Mouse (Mus musculus) cortical plate, adult 2 months (tissue): ENCODE data around the gene Ubn1. TPM values are rescaled to one million over a fixed set of nuclear protein-coding genes. Genes with fewer than 3 reads are reported as not detected.

Experiments
- H3K27ac ChIP-seq: fragments of 200-500 bp; 2 replicates; pipeline ENCODE4 v1.5.1; 2012; ENCODE audit warnings: low read length, control low read depth, inconsistent platforms; ENCODE audit not compliant: insufficient read depth
- H3K4me1 ChIP-seq: fragments of 200-500 bp; 2 replicates; pipeline ENCODE4 v1.6.1; 2011; ENCODE audit warnings: low read length; ENCODE audit not compliant: control insufficient read depth, insufficient read depth
- H3K4me3 ChIP-seq: fragments of 200-500 bp; 2 replicates; pipeline ENCODE4 v1.5.1; 2011; ENCODE audit warnings: mild to moderate bottlenecking, low read length, control low read depth; ENCODE audit not compliant: insufficient read depth
- CTCF ChIP-seq: fragments of 200-500 bp; IDR thresholded peaks from 2 replicates; pipeline ENCODE4 v1.5.1; 2011; ENCODE audit warnings: mild to moderate bottlenecking, control low read depth, low read length; ENCODE audit not compliant: insufficient read depth; ENCODE audit errors: extremely low read depth
- POLR2A ChIP-seq: fragments of 200-500 bp; IDR thresholded peaks from 2 replicates; pipeline ENCODE4 v1.6.1; 2011; ENCODE audit warnings: mild to moderate bottlenecking, low read length, control low read depth; ENCODE audit not compliant: insufficient read depth; ENCODE audit errors: extremely low read depth
- polyA plus RNA-seq: library from polyadenylated mRNA; depleted of rRNA; stranded (reverse); fragments of >200 nt; gene quantifications from 2 replicates; pipeline ENCODE4 v1.2.3, GENCODE M21; 2012

The Ubn1 gene
- polyA plus RNA-seq, 1 experiment = 30.4 TPM

- peaks cover 13% of the 10 kb centered on the region for H3K4me1 ChIP-seq
- no peak overlapping the region for H3K4me3 ChIP-seq
- no peak overlapping the region for H3K27ac ChIP-seq
- no peak for TF ChIP-seq POLR2A
- TF ChIP-seq CTCF = no peak
These were observed 20.5 kb downstream of the Ubn1 start for GRCm38 (mm10) chr16:5070321-5070720.

DNA sequence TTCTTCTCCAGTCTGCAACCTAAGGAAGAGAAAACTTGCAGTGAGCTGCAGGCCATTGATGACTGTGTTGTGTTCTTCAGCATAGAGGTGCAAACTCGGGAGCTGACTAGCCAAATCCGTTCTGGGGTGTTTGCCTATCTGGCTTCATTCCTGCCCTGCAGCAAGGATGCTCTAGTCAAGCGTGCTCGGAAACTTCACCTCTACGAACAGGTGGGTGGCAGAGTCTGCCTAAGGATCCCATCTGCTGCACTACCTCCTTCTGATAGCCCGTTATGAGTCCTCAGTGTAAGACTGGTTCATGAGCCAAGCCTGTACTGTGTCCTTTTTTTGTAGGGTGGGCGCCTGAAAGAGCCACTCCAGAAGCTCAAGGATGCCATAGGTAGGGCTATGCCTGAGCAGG, 22.1 kb downstream of the Ubn1 start:
- H3K27ac ChIP-seq = no peak overlapping the region
- H3K4me1 ChIP-seq = peaks cover 13% of the 10 kb centered on the region
- TF ChIP-seq CTCF = no peak
- no peak for TF ChIP-seq POLR2A
- no peak overlapping the region for H3K4me3 ChIP-seq

DNA sequence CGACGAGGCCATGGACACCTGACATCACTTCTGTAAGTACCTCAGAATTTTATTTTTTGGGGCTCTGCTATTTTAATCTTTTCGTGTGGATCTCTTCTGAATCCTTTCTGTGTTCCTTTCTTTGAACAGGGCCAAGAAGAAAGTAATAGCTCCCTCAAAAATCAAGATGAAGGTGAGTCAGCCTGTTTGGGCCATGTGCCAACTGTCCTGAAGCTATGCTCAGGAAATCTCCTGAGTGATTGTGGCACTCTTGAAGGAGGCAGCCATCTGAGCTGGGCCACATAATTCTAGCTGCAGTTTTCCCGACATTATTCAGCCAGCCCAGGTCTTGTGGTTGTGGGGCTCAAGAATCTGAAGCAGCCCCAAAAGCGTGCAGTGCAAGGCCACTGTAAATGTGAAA, 24.5 kb downstream of the Ubn1 start:
- Histone ChIP-seq H3K4me3 (no peak overlapping the region), H3K27ac (no peak overlapping the region), H3K4me1 (peaks cover 13% of the 10 kb centered on the region)
- no peak for TF ChIP-seq POLR2A
- TF ChIP-seq CTCF = no peak

GRCm38 (mm10) chr16:5085196-5085595, 35.3 kb downstream of the Ubn1 start:
- H3K27ac ChIP-seq = no peak overlapping the region
- TF ChIP-seq POLR2A (no peak), CTCF (no peak)
- no peak overlapping the region for H3K4me3 ChIP-seq
- peaks cover 4% of the 10 kb centered on the region for H3K4me1 ChIP-seq

GRCm38 (mm10) chr16:5086179-5086578, 36.3 kb downstream of the Ubn1 start:
- TF ChIP-seq POLR2A (no peak), CTCF (no peak)
- peaks cover 4% of the 10 kb centered on the region for H3K4me1 ChIP-seq
- H3K27ac ChIP-seq = no peak overlapping the region
- H3K4me3 ChIP-seq = no peak overlapping the region

- TF ChIP-seq CTCF (no peak), POLR2A (no peak)
- no peaks in the 10 kb centered on the region for H3K4me1 ChIP-seq
- no peak overlapping the region for H3K4me3 ChIP-seq
- H3K27ac ChIP-seq = no peak overlapping the region
These were observed 39.2 kb downstream of the Ubn1 start for GRCm38 (mm10) chr16:5089021-5089420.

- TF ChIP-seq CTCF = no peak
- no peak for TF ChIP-seq POLR2A
- Histone ChIP-seq H3K4me3 (no peak overlapping the region), H3K4me1 (no peaks in the 10 kb centered on the region), H3K27ac (no peak overlapping the region)
These were observed 43.4 kb downstream of the Ubn1 start for GRCm38 (mm10) chr16:5093285-5093684.

DNA sequence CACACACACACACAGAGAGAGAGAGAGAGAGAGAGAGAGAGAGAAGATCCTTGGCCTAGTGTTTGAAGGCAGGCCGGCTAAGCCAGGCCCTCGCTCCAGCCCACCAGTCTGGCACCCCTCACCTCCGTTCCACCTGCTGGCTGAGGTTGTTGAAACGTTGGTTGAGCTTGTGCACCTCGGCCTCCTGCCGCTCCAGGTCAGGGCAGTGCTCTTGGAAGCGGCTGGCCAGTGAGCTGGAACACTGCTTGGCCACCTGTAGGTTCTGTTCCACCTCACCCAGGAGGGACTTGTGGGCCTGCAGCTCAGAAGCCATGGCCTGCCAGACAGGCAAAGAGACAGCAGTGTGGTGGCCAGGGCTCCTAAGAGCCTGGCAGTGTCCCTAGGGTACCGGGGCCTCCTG, 46.6 kb downstream of the Ubn1 start:
- TF ChIP-seq POLR2A (no peak), CTCF (no peak)
- Histone ChIP-seq H3K27ac (no peak overlapping the region), H3K4me1 (no peaks in the 10 kb centered on the region), H3K4me3 (no peak overlapping the region)

DNA sequence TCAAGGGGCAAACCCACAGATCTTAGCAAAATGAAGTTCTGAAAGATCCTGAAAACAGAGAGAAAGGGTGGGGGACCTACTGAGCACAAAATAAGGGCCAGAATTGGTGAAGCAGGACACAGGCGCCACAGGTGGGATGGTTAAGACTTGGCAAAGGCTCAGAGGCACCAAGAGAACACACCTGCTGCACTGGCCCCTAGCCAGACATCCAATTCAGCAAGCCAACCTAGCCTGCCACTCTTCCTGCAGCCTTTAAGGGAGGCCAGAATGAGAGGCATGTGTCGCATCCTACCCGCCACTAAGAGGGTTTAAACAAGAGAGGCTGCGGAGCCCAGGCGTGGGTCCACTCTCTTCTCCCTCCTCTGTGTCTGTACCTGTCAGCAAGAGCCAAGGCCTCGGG, 51.1 kb downstream of the Ubn1 start:
- TF ChIP-seq POLR2A (no peak), CTCF (no peak)
- Histone ChIP-seq H3K4me3 (no peak overlapping the region), H3K27ac (no peak overlapping the region), H3K4me1 (no peaks in the 10 kb centered on the region)

- TF ChIP-seq POLR2A (no peak), CTCF (no peak)
- Histone ChIP-seq H3K4me1 (no peaks in the 10 kb centered on the region), H3K27ac (no peak overlapping the region), H3K4me3 (no peak overlapping the region)
These were observed 60.0 kb downstream of the Ubn1 start for GRCm38 (mm10) chr16:5109877-5110276.

DNA sequence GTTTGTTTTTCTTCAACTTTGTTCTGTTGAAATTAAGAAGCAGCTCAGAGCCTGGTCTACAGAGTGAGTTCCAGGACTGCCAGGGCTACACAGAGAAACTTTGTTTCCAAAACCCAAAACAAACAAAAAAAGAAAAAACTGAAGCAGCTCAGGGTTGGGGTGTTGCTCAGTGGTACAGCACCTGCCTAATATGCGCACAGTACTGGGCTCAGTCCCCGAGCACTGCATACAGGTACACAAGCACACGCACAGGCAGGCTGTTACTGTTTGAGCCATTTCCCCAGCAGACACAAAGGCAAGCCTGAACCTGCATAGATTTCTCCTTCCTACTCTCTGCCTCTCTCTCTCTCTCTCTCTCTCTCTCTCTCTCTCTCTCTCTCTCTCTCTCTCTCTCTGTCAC, 61.2 kb downstream of the Ubn1 start:
- H3K27ac ChIP-seq = no peak overlapping the region
- no peak for TF ChIP-seq CTCF
- TF ChIP-seq POLR2A = no peak
- no peaks in the 10 kb centered on the region for H3K4me1 ChIP-seq
- H3K4me3 ChIP-seq = no peak overlapping the region
